Mouse (Mus musculus): ENCODE data around the gene Gm13420.

GRCm38 (mm10) chr2:29713501-29713900 lies 38.0 kb downstream of the Gm13420 start:
- no peak for TF ChIP-seq CTCF (IDR thresholded peaks at IDR 0.05; ENCODE audit: control insufficient read depth, insufficient read depth, insufficient read length)
- TF ChIP-seq FOSL1 (IDR thresholded peaks at IDR 0.05; ENCODE audit: insufficient read depth, low read length, poor library complexity, severe bottlenecking) = no peak
- no peak for TF ChIP-seq USF1 (IDR thresholded peaks at IDR 0.05; ENCODE audit: low read depth)
- no peak for TF ChIP-seq MAX (IDR thresholded peaks at IDR 0.05)
